Mouse (Mus musculus): ENCODE data around the gene Cwc22. TPM values are rescaled to one million over a fixed set of nuclear protein-coding genes. Genes with fewer than 3 reads are reported as not detected.

The Cwc22 gene
- polyA plus RNA-seq, 1 experiment: 27.9 TPM

DNA sequence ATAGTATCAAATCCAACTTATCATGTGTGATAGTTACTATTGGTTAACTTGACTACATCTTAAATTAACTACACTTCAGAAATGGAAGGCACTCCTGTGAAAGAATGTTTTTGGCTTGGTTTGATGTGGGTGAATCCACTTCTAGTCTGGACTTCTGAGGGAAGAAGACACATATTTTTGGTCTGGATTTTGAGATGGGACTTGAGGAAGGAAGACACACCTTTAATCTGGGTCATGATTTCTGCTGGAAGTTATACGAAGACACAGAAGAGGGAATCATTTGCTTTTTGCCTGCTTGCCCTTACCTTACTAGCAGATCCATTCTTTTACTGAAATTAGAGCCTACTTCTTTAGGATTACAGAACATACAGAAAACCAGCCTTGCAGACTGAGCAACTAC, 25.7 kb upstream of the Cwc22 start:
- Histone ChIP-seq H3K4me1 (ENCODE audit: control insufficient read depth, insufficient read depth, low read length) (no peaks in the 10 kb centered on the region), H3K4me3 (ENCODE audit: insufficient read depth, low read length) (no peak overlapping the region), H3K27ac (ENCODE audit: insufficient read depth, low read depth, low read length) (no peak overlapping the region)
- no peak for TF ChIP-seq POLR2A (IDR thresholded peaks at IDR 0.05; ENCODE audit: borderline replicate concordance, low read depth, low read length)
- no peak for TF ChIP-seq CTCF (IDR thresholded peaks at IDR 0.05; ENCODE audit: low read depth, low read length)

DNA sequence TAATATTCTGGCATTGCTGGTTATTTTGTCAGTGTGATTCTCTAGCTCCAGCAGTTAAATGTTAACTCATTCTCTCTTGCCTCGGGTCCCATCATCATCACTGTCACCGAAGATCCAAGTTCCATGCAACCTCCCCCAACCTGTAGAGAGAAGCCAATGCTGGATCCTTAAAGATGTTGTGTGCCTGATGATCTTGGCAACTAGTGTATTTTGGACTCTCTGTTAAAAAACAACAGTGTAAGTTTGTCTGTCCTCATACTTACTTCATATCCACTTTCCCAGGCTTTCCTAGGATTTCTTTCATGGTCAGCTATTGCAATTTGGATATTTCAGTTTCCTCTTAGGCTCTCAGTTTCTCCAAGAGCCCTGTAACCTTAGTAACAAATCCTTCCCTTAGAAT, 25.2 kb upstream of the Cwc22 start:
- TF ChIP-seq POLR2A (IDR thresholded peaks at IDR 0.05; ENCODE audit: borderline replicate concordance, low read depth, low read length): no peak
- TF ChIP-seq CTCF (IDR thresholded peaks at IDR 0.05; ENCODE audit: low read depth, low read length): no peak

DNA sequence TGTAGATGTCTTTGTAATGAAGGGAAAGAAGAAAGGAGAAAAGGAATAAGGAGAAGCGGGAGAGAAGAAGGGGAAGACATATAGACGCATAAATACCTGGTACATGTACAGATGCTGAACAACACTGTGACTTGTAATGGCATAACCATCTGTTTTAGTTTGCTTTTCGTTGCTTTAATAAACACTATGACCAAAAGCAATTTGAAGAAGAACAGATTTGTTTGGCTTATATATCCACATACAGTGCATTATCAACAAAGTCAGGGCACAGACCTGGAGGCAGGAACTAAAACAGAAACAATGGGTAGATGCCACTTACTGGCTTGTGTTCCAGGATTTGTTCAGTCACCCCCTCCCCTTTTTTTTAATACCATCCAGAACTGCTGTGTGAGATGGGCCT, 24.4 kb upstream of the Cwc22 start:
- no peak overlapping the region for H3K27ac ChIP-seq (ENCODE audit: insufficient read depth, low read depth, low read length)
- TF ChIP-seq CTCF (IDR thresholded peaks at IDR 0.05; ENCODE audit: low read depth, low read length): no peak
- no peak for TF ChIP-seq POLR2A (IDR thresholded peaks at IDR 0.05; ENCODE audit: borderline replicate concordance, low read depth, low read length)
- no peak overlapping the region for H3K4me3 ChIP-seq (ENCODE audit: insufficient read depth, low read length)
- no peaks in the 10 kb centered on the region for H3K4me1 ChIP-seq (ENCODE audit: control insufficient read depth, insufficient read depth, low read length)

More for the DNA sequence above, 25.2 kb upstream of the Cwc22 start:
- no peak overlapping the region for H3K27ac ChIP-seq (ENCODE audit: insufficient read depth, low read depth, low read length)
- no peak overlapping the region for H3K4me3 ChIP-seq (ENCODE audit: insufficient read depth, low read length)
- H3K4me1 ChIP-seq (ENCODE audit: control insufficient read depth, insufficient read depth, low read length): no peaks in the 10 kb centered on the region

DNA sequence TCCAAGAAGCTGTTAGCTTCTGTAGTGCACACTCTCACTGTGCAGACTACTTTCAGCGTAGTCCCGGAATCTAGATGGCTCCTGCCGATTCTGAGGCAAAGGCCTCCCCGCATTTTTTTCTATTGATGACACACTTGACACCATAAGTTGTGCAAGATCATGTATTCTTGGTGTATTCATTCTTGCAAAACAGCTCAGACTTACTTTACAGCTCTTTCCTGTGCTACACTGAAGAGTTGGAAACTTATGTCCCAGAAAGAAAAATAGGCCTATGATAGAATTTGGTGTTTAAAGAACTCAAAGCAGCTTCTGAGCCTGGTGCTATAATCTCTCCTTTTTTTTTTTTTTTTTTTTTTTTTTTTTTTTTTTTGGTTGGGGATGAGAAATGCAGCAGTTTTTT, 23.8 kb upstream of the Cwc22 start:
- Histone ChIP-seq H3K27ac (ENCODE audit: insufficient read depth, low read depth, low read length) (no peak overlapping the region), H3K4me1 (ENCODE audit: control insufficient read depth, insufficient read depth, low read length) (no peaks in the 10 kb centered on the region), H3K4me3 (ENCODE audit: insufficient read depth, low read length) (no peak overlapping the region)
- no peak for TF ChIP-seq CTCF (IDR thresholded peaks at IDR 0.05; ENCODE audit: low read depth, low read length)
- TF ChIP-seq POLR2A (IDR thresholded peaks at IDR 0.05; ENCODE audit: borderline replicate concordance, low read depth, low read length): no peak

DNA sequence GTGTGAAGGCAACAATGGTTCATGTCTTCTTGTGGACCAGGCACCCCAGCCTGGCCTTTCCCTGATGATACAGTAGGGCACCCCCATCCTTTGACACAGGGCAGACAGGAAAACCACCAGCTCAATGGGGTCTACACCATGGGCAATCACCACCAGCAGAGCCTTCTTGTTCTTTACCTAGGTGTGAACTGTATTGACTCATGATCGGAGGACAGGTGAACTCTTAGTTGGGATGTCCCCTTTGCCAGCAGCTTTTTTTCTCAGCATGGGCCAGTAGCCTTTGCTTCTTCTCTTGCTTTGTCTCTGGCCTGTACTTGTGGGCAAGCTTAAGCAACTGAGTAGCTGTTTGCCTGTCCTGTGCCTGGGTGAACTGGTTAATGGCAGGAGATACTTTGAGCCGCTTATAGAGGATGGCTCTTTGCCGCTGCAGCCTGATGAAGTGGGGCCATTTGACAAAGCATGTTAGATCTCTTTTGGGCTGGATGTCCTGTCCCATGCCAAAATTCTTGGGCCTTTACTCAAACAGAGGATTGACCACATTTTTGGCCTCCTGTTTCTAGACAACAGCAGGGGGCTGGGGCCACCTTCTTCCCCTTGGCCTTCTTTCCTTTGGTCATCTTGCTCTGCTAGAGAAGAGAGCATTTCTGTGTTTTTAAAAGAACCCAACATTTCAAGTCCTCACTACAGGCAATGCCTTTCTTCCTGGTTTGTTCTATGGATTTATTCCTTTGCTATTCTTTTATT, 16.4 kb upstream of the Cwc22 start:
- H3K4me1 ChIP-seq (ENCODE audit: control insufficient read depth, insufficient read depth, low read length): no peaks in the 10 kb centered on the region
- H3K27ac ChIP-seq (ENCODE audit: insufficient read depth, low read depth, low read length): no peak overlapping the region
- TF ChIP-seq POLR2A (IDR thresholded peaks at IDR 0.05; ENCODE audit: borderline replicate concordance, low read depth, low read length) (no peak), CTCF (IDR thresholded peaks at IDR 0.05; ENCODE audit: low read depth, low read length) (no peak)
- no peak overlapping the region for H3K4me3 ChIP-seq (ENCODE audit: insufficient read depth, low read length)

DNA sequence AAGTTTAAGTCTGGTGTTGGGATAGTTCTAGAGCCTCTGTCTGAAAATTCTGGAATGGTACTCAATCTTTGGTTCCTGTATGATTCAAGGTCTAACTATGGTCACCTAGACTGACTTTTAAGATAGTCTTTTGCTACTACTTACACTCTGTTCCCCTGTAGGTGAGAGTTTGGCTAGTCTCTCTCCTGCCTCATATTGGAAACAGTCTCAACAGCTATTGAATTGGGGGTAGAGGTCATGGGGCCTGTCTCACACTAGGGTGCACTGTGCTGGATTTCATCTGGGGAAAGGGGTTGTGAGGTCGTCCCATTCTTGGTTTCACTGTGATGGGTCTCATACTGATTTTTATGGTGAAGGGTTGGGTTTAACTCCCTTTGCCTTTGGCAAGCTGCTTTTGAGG, 15.1 kb upstream of the Cwc22 start:
- no peak for TF ChIP-seq CTCF (IDR thresholded peaks at IDR 0.05; ENCODE audit: low read depth, low read length)
- TF ChIP-seq POLR2A (IDR thresholded peaks at IDR 0.05; ENCODE audit: borderline replicate concordance, low read depth, low read length): no peak
- no peaks in the 10 kb centered on the region for H3K4me1 ChIP-seq (ENCODE audit: control insufficient read depth, insufficient read depth, low read length)
- no peak overlapping the region for H3K27ac ChIP-seq (ENCODE audit: insufficient read depth, low read depth, low read length)
- no peak overlapping the region for H3K4me3 ChIP-seq (ENCODE audit: insufficient read depth, low read length)

DNA sequence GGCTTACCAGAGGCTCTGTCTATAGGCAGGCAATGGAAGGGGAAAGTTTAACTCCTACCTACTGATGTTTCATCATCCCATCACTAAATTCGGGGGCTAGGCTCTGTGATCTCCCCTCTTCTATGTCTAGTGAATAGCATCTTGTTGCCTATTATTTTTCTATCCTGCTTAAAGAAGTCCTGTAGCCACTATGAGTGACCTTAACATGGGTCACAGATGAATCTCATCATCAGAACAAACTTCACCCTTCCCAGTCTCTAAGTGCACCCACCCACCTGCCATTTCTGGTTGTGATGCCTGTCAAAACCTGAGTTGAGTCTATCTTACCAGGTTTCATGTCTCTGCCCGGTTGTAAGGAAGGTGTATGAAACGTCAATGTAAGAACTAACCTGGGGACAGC, 14.5 kb upstream of the Cwc22 start:
- no peak overlapping the region for H3K4me3 ChIP-seq (ENCODE audit: insufficient read depth, low read length)
- TF ChIP-seq POLR2A (IDR thresholded peaks at IDR 0.05; ENCODE audit: borderline replicate concordance, low read depth, low read length): no peak
- TF ChIP-seq CTCF (IDR thresholded peaks at IDR 0.05; ENCODE audit: low read depth, low read length): no peak

DNA sequence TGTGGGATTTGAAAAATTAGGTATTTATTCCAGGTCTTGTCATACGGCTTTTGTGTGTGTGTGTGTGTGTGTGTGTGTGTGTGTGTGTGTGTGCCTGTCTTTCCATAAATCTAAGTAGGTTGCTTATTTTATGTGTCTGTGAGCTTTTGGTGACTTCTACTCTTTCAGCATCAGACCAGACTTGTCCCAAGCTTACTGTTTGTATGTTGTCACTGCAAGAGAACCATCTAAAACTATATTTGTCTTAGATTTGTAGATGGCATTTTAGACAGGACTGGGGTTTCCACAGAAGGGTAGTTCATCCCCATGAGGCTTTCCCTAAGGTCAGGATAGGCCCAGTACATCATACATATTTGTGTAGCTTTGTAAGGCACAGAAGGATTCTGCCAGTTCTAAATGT, 13.2 kb upstream of the Cwc22 start:
- Histone ChIP-seq H3K4me1 (ENCODE audit: control insufficient read depth, insufficient read depth, low read length) (no peaks in the 10 kb centered on the region), H3K27ac (ENCODE audit: insufficient read depth, low read depth, low read length) (no peak overlapping the region), H3K4me3 (ENCODE audit: insufficient read depth, low read length) (no peak overlapping the region)
- TF ChIP-seq POLR2A (IDR thresholded peaks at IDR 0.05; ENCODE audit: borderline replicate concordance, low read depth, low read length) (no peak), CTCF (IDR thresholded peaks at IDR 0.05; ENCODE audit: low read depth, low read length) (no peak)

More for the DNA sequence above, 14.5 kb upstream of the Cwc22 start:
- H3K27ac ChIP-seq (ENCODE audit: insufficient read depth, low read depth, low read length): no peak overlapping the region
- no peaks in the 10 kb centered on the region for H3K4me1 ChIP-seq (ENCODE audit: control insufficient read depth, insufficient read depth, low read length)

DNA sequence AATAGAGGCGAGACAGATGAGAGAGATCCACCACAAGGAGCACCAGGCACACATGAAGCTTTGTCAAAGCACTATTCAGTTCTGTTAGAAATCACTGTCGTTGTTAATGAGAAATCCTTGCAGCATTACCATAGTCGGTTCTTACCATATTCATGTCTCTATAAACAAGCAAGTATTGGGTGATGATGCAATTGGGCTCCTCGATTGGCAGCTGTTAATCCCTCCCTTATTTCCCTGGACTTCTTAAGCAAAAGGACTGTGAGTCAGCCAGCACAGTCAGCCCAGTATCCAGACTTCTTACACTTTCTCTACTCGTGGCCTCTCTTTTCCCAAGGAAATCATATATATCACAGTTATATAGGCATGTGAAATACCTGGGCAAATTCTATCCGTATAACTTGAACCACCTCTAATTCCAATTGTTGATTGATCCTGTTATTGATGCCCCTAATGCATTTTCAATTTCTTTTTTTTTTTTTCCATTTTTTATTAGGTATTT, 5.3 kb upstream of the Cwc22 start:
- no peak for TF ChIP-seq CTCF (IDR thresholded peaks at IDR 0.05; ENCODE audit: low read depth, low read length)
- TF ChIP-seq POLR2A (IDR thresholded peaks at IDR 0.05; ENCODE audit: borderline replicate concordance, low read depth, low read length): no peak
- H3K4me1 ChIP-seq (ENCODE audit: control insufficient read depth, insufficient read depth, low read length): no peaks in the 10 kb centered on the region
- no peak overlapping the region for H3K27ac ChIP-seq (ENCODE audit: insufficient read depth, low read depth, low read length)
- no peak overlapping the region for H3K4me3 ChIP-seq (ENCODE audit: insufficient read depth, low read length)

DNA sequence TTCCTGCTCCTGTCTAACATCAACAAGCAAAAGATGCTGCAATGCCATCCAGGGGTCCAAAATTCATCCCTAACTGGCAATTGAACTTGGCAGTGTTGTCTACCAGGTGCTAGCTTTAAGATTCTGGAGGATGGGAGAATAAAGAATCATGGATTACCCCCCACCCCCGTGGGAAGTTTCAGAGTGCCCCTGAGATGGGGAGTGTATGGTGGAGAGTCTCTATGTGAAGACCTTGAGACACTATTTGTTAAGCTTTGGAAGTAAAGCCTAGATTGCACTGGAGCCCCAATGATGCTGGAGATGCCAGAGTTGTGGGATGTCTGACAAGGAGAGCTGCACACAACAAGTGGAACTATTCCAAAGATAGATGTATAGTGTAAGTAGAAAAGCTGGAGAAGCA, 3.9 kb upstream of the Cwc22 start:
- H3K4me3 ChIP-seq (ENCODE audit: insufficient read depth, low read length): no peak overlapping the region
- H3K4me1 ChIP-seq (ENCODE audit: control insufficient read depth, insufficient read depth, low read length): no peaks in the 10 kb centered on the region
- TF ChIP-seq POLR2A (IDR thresholded peaks at IDR 0.05; ENCODE audit: borderline replicate concordance, low read depth, low read length) (no peak), CTCF (IDR thresholded peaks at IDR 0.05; ENCODE audit: low read depth, low read length) (no peak)
- H3K27ac ChIP-seq (ENCODE audit: insufficient read depth, low read depth, low read length): no peak overlapping the region

All from bone marrow macrophage, adult 2 months (primary cell).